Mouse (Mus musculus) splenic B cell, adult 2 months (primary cell): ENCODE results near the gene Fcgrt.

Source experiments
- DNase-seq: peaks from one replicate; pipeline ENCODE4 v3.0.0-alpha.2; 2011; ENCODE audit warnings: low read depth, low spot score
- H3K27me3 ChIP-seq: 2 replicates; pipeline ENCODE4 v1.6.1; 2012; ENCODE audit warnings: mild to moderate bottlenecking, low read length, moderate library complexity, mixed read lengths; ENCODE audit not compliant: control insufficient read depth, poor library complexity, insufficient read depth, severe bottlenecking
- H3K36me3 ChIP-seq: 2 replicates; pipeline ENCODE4 v1.6.1; 2012; ENCODE audit warnings: mild to moderate bottlenecking, low read length, moderate library complexity, mixed read lengths; ENCODE audit not compliant: control insufficient read depth, poor library complexity, insufficient read depth, severe bottlenecking

Fcgrt gene

DNA sequence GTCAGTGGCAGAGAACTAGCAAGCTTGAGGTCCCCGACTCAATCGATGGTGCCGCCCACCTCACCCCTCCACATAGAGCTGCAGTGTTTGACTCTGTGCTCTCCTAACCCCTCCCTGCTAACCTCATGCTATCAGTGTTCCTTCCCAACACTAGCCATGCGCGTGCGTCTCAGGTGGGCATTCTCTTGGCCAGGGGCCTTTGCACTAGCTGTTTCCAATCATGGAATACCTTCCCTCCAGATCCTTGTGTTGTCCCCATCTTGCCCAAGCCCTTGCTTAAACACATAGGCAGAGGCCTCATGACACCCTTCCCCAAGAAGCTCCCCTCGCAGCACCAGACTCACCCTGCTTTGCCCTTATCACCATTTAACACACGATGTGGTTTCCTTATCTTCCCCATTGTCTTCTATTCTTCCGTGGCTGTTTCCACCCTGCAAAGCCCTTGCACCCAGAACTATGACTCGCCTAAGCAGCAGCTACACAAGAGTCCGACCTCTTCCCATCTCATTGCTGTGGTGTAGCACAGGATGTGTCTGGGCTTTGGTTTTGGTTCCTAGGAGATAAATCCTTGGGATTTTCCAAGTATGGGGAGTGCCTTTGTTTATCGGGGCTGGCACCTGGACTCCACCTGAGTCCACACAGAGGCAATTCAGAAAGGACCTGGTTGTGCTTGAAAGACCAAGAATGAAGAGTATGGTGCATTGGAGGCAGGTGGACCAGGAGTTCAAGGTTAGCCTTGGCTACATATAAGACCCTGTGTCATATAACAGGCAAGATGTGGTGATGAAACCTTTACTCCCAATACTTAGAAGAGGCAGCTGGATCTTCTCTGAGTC lies 33.7 kb upstream of the Fcgrt start:
- Histone ChIP-seq H3K36me3 (peaks cover 8% of the 10 kb centered on the region; the same call in 1 of the 2 replicates), H3K27me3 (no peaks in the 10 kb centered on the region)
- DNase-seq, result no peak

DNA sequence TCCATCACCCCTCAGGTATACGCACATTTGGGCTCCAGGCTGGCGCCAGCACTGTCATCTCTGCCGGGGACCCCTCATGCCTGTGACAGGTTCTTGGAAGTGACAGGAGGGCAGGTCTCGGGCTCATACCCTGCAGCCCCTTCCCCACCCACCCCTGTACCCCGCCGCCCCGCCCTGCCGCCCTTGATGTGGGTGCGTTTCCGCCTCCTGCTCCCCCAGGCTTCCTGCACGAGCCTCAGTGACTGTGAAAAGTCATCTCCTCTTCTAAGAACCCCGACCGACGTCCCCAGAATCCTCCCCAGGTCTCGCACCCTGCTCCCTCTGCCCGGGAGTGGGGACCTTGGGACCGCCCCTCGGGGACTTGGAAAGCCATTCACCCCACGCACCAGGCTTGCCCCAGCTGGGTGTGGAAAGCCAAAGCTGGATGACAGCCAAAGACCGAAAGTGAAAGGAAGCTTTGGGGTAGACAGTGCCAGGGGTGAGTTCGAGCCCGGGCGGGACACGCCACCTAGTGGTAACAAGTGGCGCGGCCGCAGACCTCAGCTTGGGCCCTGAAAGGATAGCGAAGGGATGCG lies 32.4 kb upstream of the Fcgrt start, which contains the start of the genes Gm45713 and Flt3l:
Gm45713 (minus strand) TSS at position 239 of the 575 bp plus-strand sequence.
Flt3l (minus strand) TSS at position 440 of the 575 bp plus-strand sequence.
- H3K36me3 ChIP-seq, result peaks cover 7% of the 10 kb centered on the region; the same call in 1 of the 2 replicates
- H3K27me3 ChIP-seq, result no peaks in the 10 kb centered on the region
- peak; percentile 93 for DNase-seq

DNA sequence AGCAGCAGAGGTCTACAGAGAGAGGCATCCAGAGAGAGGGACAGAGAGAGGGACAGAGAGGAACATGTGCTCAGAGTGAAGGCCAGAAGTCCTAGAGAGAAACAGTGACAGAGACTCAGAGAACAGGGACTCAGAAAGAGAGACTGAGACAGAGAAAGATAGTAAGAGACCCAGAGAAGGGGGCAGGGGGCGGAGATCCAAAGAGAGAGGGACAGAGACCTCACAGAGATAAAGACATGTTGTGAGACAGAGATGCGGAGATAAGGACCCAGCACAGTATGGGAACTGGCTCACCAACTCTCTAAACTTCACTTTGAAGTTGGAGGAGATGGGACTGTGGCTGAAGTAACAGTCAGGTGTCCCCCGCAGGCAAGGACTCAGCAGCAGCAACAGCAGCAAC lies 31.7 kb upstream of the Fcgrt start:
- peaks cover 7% of the 10 kb centered on the region; the same call in 1 of the 2 replicates for H3K36me3 ChIP-seq
- DNase-seq, result no peak
- H3K27me3 ChIP-seq, result no peaks in the 10 kb centered on the region

DNA sequence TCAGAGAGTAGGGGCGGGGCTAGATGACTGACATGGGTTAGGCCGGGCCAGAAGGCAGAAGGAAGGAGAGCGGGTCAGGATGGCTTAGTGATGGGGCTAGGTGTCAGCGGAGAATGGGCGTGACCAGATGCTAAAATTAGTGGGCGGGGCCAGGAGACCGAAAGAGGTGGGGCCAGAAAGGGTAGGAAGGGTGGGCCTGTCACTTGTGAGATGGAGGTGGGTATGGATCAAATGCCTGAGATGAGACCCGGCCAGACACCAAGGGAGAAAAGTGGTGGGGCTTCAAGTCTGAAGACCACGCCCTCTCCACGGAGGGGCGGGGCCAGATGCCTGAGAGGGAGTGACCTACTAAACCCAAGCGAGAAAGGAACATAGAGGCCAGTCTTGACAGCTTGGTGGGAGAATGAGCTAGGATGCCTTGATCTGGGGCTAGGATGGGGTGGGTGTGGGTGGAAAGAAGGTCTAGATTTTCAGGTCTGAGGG lies 30.9 kb upstream of the Fcgrt start:
- peak; percentile 51 for DNase-seq
- peaks cover 7% of the 10 kb centered on the region; the same call in 1 of the 2 replicates for H3K36me3 ChIP-seq
- H3K27me3 ChIP-seq, result no peaks in the 10 kb centered on the region

DNA sequence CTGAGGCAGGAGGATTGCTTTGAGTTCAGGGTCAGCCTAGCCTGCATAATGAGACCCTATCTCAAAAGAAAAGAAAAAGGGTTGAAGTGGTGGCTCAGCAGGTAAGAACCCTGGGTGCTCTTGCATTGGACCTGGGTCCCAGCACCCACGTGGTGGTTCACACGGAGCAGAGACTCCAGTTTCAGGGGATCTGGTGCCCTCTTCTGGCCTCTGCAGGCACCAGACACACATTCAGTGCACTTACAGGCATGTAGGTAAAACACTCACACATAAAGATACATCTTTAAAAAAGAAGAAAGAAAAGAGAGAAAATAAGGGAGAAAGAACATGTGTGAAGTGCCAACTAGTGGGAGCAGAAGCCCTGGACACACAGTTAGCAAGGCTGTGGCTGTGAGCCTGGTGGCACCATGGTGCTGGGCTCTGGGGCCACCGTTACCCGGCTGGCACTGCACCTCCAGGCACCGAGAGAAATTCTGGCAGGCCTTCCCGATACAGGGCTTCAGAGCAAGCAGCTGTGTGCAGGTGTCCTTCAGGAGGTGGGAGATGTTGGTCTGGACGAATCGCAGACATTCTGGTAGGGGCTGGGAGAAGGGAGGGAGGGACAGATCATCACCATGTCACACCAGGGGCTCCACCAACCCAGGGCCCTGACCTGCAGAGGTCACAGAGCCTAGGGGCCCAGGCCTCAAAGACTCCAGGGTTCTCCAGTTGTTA lies 30.0 kb upstream of the Fcgrt start:
- peaks cover 7% of the 10 kb centered on the region; the same call in 1 of the 2 replicates for H3K36me3 ChIP-seq
- DNase-seq, result no peak
- no peaks in the 10 kb centered on the region for H3K27me3 ChIP-seq

DNA sequence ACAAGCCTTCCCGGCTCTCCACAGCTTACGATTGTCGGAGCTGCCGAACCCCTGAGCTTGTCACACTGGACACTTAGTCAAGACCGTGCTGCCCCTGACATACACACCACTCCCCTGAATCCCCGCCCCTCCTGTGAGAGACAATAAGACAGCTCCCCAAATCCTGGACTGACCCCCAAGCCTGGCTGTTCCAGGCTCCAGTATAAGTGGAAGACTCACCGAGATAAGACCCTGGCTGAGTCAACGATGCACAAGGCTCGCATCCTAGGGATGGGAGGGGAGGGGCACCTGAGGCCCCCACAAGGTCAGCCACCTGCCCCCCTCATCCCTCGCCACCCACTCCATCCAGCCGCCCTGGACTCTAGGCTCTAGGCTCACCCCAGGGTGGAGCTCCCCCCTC lies 28.2 kb upstream of the Fcgrt start:
- H3K27me3 ChIP-seq, result no peaks in the 10 kb centered on the region
- H3K36me3 ChIP-seq, result peaks cover 7% of the 10 kb centered on the region; the same call in 1 of the 2 replicates
- DNase-seq, result no peak

DNA sequence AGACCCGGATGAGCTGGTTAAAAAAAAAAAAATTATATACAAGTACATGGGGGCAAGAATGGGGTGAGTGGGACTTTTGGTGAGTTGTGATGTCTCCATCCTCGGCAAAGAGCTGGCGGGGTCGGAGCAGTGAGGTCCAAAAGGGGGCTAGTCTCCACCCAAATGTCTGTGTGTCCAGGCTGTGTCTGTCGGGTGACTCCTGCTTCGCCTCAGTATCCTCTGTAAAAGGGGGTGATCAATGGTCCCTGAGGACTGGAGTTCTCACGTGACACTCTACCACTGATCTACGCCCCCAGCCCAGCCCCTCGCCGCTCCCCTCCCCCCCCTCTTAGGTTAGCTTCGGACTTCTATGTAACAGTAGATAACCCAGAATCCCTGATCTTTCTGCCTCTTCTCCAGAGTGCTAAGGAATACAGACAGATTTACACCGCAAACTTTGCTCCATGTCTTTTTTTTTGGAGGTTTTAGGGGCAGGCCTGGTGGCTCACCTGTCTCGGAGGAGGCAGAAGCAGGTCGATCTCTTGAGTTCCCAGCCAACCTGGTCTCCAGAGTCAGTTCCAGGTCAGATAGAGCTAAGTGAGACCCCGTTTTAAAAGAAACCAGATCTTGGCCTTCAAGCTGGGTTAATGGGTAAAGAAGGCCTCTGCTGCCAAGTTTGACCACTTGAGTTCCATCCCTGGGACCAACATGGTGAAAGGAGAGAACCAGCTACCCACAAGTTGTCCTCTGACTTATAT lies 26.3 kb upstream of the Fcgrt start:
- no peak for DNase-seq
- H3K36me3 ChIP-seq, result peaks cover 16% of the 10 kb centered on the region

DNA sequence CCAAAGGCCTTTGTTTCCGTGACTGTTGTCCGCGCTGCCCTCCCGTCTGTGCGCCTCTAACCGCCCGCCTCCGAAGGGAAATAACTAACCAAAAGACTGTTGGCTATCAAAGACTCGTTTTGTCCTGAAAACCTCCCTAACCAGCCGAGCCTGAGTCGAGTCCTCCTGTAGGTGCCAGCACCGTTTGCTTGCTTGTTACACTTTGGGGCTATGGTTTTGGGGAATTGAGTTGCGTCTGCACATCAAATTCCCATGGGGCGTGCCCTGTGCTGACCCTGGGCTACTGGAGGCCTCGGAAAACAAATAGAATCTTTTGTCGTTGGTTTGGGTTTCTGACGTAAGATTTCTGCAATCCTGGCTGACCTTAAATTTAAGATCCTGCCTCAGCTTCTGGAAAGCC lies 25.7 kb upstream of the Fcgrt start:
- H3K27me3 ChIP-seq, result no peaks in the 10 kb centered on the region
- no peak for DNase-seq
- peaks cover 16% of the 10 kb centered on the region for H3K36me3 ChIP-seq

More for the DNA sequence above, 26.3 kb upstream of the Fcgrt start:
- H3K27me3 ChIP-seq, result no peaks in the 10 kb centered on the region

DNA sequence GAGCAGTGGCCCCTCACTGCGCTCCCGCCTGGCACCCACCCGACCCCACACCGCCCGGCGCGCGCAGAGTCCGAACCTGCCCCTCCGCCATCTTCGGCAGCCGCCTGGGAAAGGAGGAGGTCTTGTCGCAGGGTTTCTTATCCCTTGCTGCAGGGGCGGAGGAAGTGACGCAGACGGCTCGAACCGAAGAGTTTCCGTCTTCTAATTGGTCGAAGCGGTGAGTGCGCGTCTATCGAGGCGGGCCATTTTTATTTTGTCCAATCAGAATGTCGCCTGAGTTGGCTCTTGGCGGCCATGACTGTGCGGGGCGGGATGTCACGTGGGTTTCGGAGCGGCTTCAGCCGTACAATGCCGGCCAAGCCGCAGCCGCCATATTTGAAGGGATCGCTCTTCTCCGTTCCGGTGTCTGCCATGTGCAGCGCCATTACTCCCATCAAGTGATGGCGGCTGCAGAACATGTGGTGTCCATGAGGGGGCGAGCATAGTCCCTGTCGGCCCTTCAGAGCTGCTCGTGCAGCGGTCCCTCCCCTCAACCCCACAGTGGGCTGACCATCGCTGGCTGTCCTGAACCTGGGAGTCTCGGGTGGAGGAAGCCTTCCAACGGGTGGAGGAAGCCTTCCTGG lies 25.1 kb upstream of the Fcgrt start, which contains the start of gene Rpl13a:
Rpl13a (minus strand) TSS at position 138 of the 623 bp plus-strand sequence.
- Histone ChIP-seq H3K27me3 (no peaks in the 10 kb centered on the region), H3K36me3 (peaks cover 15% of the 10 kb centered on the region)
- peak; percentile 100 for DNase-seq

DNA sequence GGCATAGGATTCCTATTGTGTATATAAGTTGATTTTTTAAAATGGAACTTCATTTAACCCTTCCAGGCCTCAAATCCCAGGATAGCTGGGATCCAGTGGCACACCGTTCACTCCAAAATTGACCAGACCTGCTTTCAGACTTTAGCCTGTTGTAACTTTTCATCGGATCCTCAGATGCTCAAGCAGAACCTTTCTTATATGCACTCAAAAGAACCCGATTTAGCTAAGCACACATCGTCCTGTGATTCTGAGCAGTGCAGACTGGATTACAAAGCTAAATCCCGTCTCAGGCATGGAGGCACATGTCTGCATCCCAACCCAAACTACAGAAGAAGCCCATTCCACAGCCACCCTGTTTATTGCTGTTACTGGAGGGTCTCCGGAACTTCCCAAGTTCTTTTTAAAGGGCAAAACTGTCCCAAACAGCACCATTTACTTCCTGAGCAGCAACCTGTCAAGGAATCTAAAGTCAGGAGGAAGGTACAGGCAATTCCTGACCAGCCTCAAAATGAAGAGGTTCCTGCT lies 24.1 kb upstream of the Fcgrt start:
- no peaks in the 10 kb centered on the region for H3K27me3 ChIP-seq
- DNase-seq, result no peak

DNA sequence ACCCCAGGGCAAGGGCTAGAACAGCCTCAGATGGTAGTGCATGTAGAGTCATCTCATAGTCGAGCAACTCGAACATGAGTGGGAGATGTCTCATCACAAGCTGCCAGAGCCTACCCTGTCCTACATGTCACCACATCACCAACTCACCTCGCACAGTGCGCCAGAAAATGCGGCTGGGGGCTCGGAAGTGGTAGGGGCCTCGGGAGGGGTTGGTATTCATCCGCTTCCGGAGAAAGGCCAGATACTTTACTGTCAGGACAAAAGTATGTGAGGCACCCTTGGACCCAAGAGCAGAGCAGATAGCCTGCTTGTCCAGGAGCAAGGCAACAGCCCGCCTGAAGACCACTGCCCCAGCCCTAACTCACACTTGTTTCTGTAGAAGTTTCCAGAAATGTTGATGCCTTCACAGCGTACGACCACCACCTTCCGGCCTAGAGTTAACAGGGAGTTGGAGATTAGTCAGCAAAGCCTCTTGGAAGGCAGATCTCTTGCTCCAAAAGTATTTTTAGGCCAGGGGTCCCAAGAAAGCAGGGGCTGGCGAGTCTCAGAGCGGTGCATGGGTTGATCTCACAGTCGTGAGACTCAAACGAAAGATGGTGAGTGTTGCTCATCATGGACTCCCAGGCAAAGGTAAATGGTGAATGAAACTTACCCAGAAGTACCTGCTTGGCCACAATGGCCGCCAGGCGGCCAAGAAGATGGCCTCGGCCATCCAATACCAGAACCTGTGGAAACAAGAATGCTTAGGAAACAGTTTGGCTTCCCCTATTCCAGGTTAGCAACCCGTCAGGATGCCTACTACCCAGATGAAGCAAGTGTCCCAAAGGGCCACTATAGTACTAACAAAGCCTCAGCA lies 23.4 kb upstream of the Fcgrt start:
- no peaks in the 10 kb centered on the region for H3K27me3 ChIP-seq
- peaks cover 13% of the 10 kb centered on the region for H3K36me3 ChIP-seq
- no peak for DNase-seq

More for the DNA sequence above, 24.1 kb upstream of the Fcgrt start:
- H3K36me3 ChIP-seq, result peaks cover 10% of the 10 kb centered on the region

DNA sequence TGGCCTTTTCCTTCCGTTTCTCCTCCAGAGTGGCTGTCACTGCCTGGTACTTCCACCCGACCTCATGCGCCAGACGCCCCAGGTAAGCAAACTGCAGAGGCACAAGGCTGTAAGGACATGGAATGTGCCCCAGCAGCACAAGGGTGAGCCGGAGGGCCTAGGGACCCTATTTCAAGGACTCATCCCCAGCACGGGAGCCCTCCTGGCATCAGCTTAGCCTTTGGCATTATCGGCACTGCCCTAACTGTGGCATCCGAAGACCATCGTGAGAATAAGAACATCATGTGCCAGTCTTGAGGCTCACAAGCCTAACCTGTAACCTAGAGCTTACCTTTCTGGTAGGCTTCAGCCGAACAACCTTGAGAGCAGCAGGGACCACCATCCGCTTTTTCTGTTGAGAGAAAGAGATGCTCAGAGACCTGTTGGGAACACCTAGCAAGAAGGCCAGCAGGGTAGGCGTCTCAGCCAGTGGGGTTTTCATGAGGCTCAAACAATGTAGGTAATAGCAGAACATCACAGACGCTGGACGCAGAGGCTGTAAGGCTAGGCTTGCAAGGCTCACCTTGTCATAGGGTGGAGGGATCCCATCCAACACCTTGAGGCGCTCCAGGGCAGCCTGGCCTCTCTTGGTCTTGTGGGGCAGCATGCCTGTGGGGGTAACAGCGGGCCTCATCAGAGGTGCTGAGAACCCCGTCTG lies 22.6 kb upstream of the Fcgrt start:
- DNase-seq, result no peak

More for the DNA sequence above, 22.6 kb upstream of the Fcgrt start:
- peaks cover 13% of the 10 kb centered on the region for H3K36me3 ChIP-seq
- H3K27me3 ChIP-seq, result no peaks in the 10 kb centered on the region
